Mouse (Mus musculus): ENCODE data around the gene Ngfr. TPM values are rescaled to one million over a fixed set of nuclear protein-coding genes. Genes with fewer than 3 reads are reported as not detected.

The Ngfr gene
- total and polyA plus RNA-seq, 3 experiments: not detected

GRCm38 (mm10) chr11:95596150-95596515, 8.6 kb upstream of the Ngfr start:
- H3K36me3 ChIP-seq (ENCODE audit: control insufficient read depth in 1 of 2, insufficient read depth in 2 of 2, low read length in 2 of 2): no peaks in the 10 kb centered on the region
- no peak for TF ChIP-seq E2F4 (IDR thresholded peaks at IDR 0.05; ENCODE audit: borderline replicate concordance, low read depth, low read length)
- TF ChIP-seq BHLHE40 (IDR thresholded peaks at IDR 0.05; ENCODE audit: borderline replicate concordance, low read depth, low read length): no peak
- no peak for TF ChIP-seq ETS1 (IDR thresholded peaks at IDR 0.05; ENCODE audit: low read depth, low read length)
- no peak for TF ChIP-seq USF2 (IDR thresholded peaks at IDR 0.05; ENCODE audit: borderline replicate concordance in 1 of 2, insufficient read depth in 1 of 2, low read depth in 1 of 2, low read length in 2 of 2)
- TF ChIP-seq POLR2AphosphoS2 (IDR thresholded peaks at IDR 0.05; ENCODE audit: low read length): no peak
- TF ChIP-seq GABPA (IDR thresholded peaks at IDR 0.05; ENCODE audit: low read depth, low read length): no peak
- TF ChIP-seq ZNF384 (IDR thresholded peaks at IDR 0.05; ENCODE audit: low read depth, low read length): no peak
- no peak for TF ChIP-seq CHD1 (IDR thresholded peaks at IDR 0.05; ENCODE audit: low read depth, low read length)
- no peak for TF ChIP-seq MYC (IDR thresholded peaks at IDR 0.05; ENCODE audit: low read depth, low read length)
- TF ChIP-seq TBP (IDR thresholded peaks at IDR 0.05; ENCODE audit: low read depth, low read length): no peak
- no peak for TF ChIP-seq SIN3A (IDR thresholded peaks at IDR 0.05; ENCODE audit: low read length)
- TF ChIP-seq UBTF (IDR thresholded peaks at IDR 0.05; ENCODE audit: borderline replicate concordance, insufficient read depth, low read depth, low read length): no peak
- no peak for TF ChIP-seq HCFC1 (IDR thresholded peaks at IDR 0.05; ENCODE audit: low read depth, low read length)
- H3K79me2 ChIP-seq (ENCODE audit: control insufficient read depth, insufficient read depth, low read length, poor library complexity): no peaks in the 10 kb centered on the region
- H3K27me3 ChIP-seq (ENCODE audit: control insufficient read depth in 1 of 2, insufficient read depth in 2 of 2, low read length in 2 of 2): peaks cover 5 to 8% of the 10 kb centered on the region in 2 experiments
- no peaks in the 10 kb centered on the region for H3K4me1 ChIP-seq (ENCODE audit: control insufficient read depth in 1 of 2, insufficient read depth in 2 of 2, low read length in 2 of 2)
- H3K4me3 ChIP-seq (ENCODE audit: control insufficient read depth in 1 of 2, insufficient read depth in 1 of 2, low read depth in 2 of 2, low read length in 2 of 2): no peak overlapping the region
- H3K27ac ChIP-seq (ENCODE audit: control insufficient read depth, low read depth, low read length): no peak overlapping the region
- no peaks in the 10 kb centered on the region for H3K9me3 ChIP-seq (replicated peaks; ENCODE audit: insufficient read depth, low read length)
- no peak for DNase-seq (ENCODE audit: low read depth, low spot score)
- no peak overlapping the region for H3K9ac ChIP-seq (ENCODE audit: control insufficient read depth, low read depth, low read length, poor library complexity, severe bottlenecking)

GRCm38 (mm10) chr11:95595438-95596149, 8.1 kb upstream of the Ngfr start:
- H3K36me3 ChIP-seq (ENCODE audit: control insufficient read depth in 1 of 2, insufficient read depth in 2 of 2, low read length in 2 of 2): no peaks in the 10 kb centered on the region
- H3K27me3 ChIP-seq (ENCODE audit: control insufficient read depth in 1 of 2, insufficient read depth in 2 of 2, low read length in 2 of 2): peaks cover 4 to 5% of the 10 kb centered on the region in 2 experiments
- no peaks in the 10 kb centered on the region for H3K79me2 ChIP-seq (ENCODE audit: control insufficient read depth, insufficient read depth, low read length, poor library complexity)
- no peak overlapping the region for H3K9ac ChIP-seq (ENCODE audit: control insufficient read depth, low read depth, low read length, poor library complexity, severe bottlenecking)
- H3K4me3 ChIP-seq (ENCODE audit: control insufficient read depth in 1 of 2, insufficient read depth in 1 of 2, low read depth in 2 of 2, low read length in 2 of 2): no peak overlapping the region
- TF ChIP-seq CHD1 (IDR thresholded peaks at IDR 0.05; ENCODE audit: low read depth, low read length): no peak
- TF ChIP-seq MAFK (IDR thresholded peaks at IDR 0.05; ENCODE audit: borderline replicate concordance, low read depth, low read length): peak; percentile 67
- no peaks in the 10 kb centered on the region for H3K4me1 ChIP-seq (ENCODE audit: control insufficient read depth in 1 of 2, insufficient read depth in 2 of 2, low read length in 2 of 2)
- no peak overlapping the region for H3K27ac ChIP-seq (ENCODE audit: control insufficient read depth, low read depth, low read length)
- DNase-seq (ENCODE audit: low read depth, low spot score): no peak
- no peaks in the 10 kb centered on the region for H3K9me3 ChIP-seq (replicated peaks; ENCODE audit: insufficient read depth, low read length)
